Mouse (Mus musculus): ENCODE measurements around the gene Peli2.

Peli2 gene

GRCm38 (mm10) chr14:48126931-48127330, 6.3 kb downstream of the Peli2 start:
- CTCF ChIA-PET, result no interaction called here

GRCm38 (mm10) chr14:48127609-48128185, 7.1 kb downstream of the Peli2 start:
- CTCF ChIA-PET, result no interaction called here

- CTCF ChIA-PET, result no interaction called here
Measured at GRCm38 (mm10) chr14:48128701-48129100, 8.1 kb downstream of the Peli2 start.

- CTCF ChIA-PET, result no interaction called here
Measured at GRCm38 (mm10) chr14:48130021-48130420, 9.4 kb downstream of the Peli2 start.

- CTCF ChIA-PET, result no interaction called here
Measured at GRCm38 (mm10) chr14:48130761-48131575, 10.3 kb downstream of the Peli2 start.

GRCm38 (mm10) chr14:48131576-48131922, 10.9 kb downstream of the Peli2 start:
- CTCF ChIA-PET, result no interaction called here

GRCm38 (mm10) chr14:48132241-48132640, 11.6 kb downstream of the Peli2 start:
- CTCF ChIA-PET, result no interaction called here

- CTCF ChIA-PET, result no interaction called here
Measured at GRCm38 (mm10) chr14:48132865-48133802, 12.5 kb downstream of the Peli2 start.

- CTCF ChIA-PET, result no interaction called here
Measured at GRCm38 (mm10) chr14:48134344-48134743, 13.7 kb downstream of the Peli2 start.

- CTCF ChIA-PET, result no interaction called here
Measured at GRCm38 (mm10) chr14:48135816-48136345, 15.3 kb downstream of the Peli2 start.

- CTCF ChIA-PET, result no interaction called here
Measured at GRCm38 (mm10) chr14:48137731-48138130, 17.1 kb downstream of the Peli2 start.

GRCm38 (mm10) chr14:48138138-48138537, 17.5 kb downstream of the Peli2 start:
- CTCF ChIA-PET, result no interaction called here

- CTCF ChIA-PET, result no interaction called here
Measured at GRCm38 (mm10) chr14:48139409-48139808, 18.8 kb downstream of the Peli2 start.

GRCm38 (mm10) chr14:48141694-48142093, 21.1 kb downstream of the Peli2 start:
- CTCF ChIA-PET, result no interaction called here

GRCm38 (mm10) chr14:48142696-48143095, 22.1 kb downstream of the Peli2 start:
- CTCF ChIA-PET, result no interaction called here

- CTCF ChIA-PET, result no interaction called here
Measured at GRCm38 (mm10) chr14:48143141-48143540, 22.5 kb downstream of the Peli2 start.

GRCm38 (mm10) chr14:48144330-48144729, 23.7 kb downstream of the Peli2 start:
- CTCF ChIA-PET, result no interaction called here

GRCm38 (mm10) chr14:48147688-48148087, 27.1 kb downstream of the Peli2 start:
- CTCF ChIA-PET, result no interaction called here

- CTCF ChIA-PET, result no interaction called here
Measured at GRCm38 (mm10) chr14:48148615-48149014, 28.0 kb downstream of the Peli2 start.

GRCm38 (mm10) chr14:48149351-48149750, 28.7 kb downstream of the Peli2 start:
- CTCF ChIA-PET, result no interaction called here

- CTCF ChIA-PET, result no interaction called here
Measured at GRCm38 (mm10) chr14:48150903-48151302, 30.3 kb downstream of the Peli2 start.

- CTCF ChIA-PET, result no interaction called here
Measured at GRCm38 (mm10) chr14:48151554-48151953, 30.9 kb downstream of the Peli2 start.

All from spleen, embryonic (tissue).